Mouse (Mus musculus): ENCODE data around the gene Utp3. TPM values are rescaled to one million over a fixed set of nuclear protein-coding genes. Genes with fewer than 3 reads are reported as not detected.
A peak's percentile ranks its signal among the peaks of the same experiment; 100 is the strongest.

The Utp3 gene
- polyA plus RNA-seq, 1 experiment from 2014 or later, result 87.5 TPM

GRCm38 (mm10) chr5:88558991-88559390, 4.7 kb downstream of the Utp3 start:
- H3K9me3 ChIP-seq, result no peaks in the 10 kb centered on the region
- DNase-seq (ENCODE audit: low spot score), result no peak
- H3K4me1 ChIP-seq, result peaks cover 14% of the 10 kb centered on the region
- H3K4me3 ChIP-seq, result no peak overlapping the region
- peaks cover 28% of the 10 kb centered on the region for H3K36me3 ChIP-seq (replicated peaks)
- WGBS, result 30% methylated on average over 1 of the region's 1 CpGs
- H3K27me3 ChIP-seq (replicated peaks; ENCODE audit: low read depth, poor library complexity, severe bottlenecking), result no peaks in the 10 kb centered on the region
- H3K27ac ChIP-seq (replicated peaks), result no peak overlapping the region

- WGBS, result 82% methylated on average over 9 of the region's 9 CpGs
- Histone ChIP-seq H3K36me3 (replicated peaks) (peaks cover 17% of the 10 kb centered on the region), H3K27me3 (replicated peaks; ENCODE audit: low read depth, poor library complexity, severe bottlenecking) (no peaks in the 10 kb centered on the region), H3K9me3 (no peaks in the 10 kb centered on the region), H3K4me1 (peaks cover 8% of the 10 kb centered on the region), H3K4me3 (no peak overlapping the region), H3K27ac (replicated peaks) (no peak overlapping the region)
- no peak for DNase-seq (ENCODE audit: low spot score)
Observed at GRCm38 (mm10) chr5:88561080-88561814, 7.0 kb downstream of the Utp3 start.

- H3K9me3 ChIP-seq, result no peaks in the 10 kb centered on the region
- 66% methylated on average over 8 of the region's 8 CpGs for WGBS
- H3K36me3 ChIP-seq (replicated peaks), result peaks cover 1% of the 10 kb centered on the region; the same call in 1 of the 2 replicates
- no peak for DNase-seq (ENCODE audit: low spot score)
- no peaks in the 10 kb centered on the region for H3K27me3 ChIP-seq (replicated peaks; ENCODE audit: low read depth, poor library complexity, severe bottlenecking)
- peaks cover 14% of the 10 kb centered on the region for H3K4me1 ChIP-seq
- H3K4me3 ChIP-seq, result no peak overlapping the region
- H3K27ac ChIP-seq (replicated peaks), result no peak overlapping the region
Observed at GRCm38 (mm10) chr5:88562863-88563780, 8.9 kb downstream of the Utp3 start.

GRCm38 (mm10) chr5:88564501-88565147, 10.4 kb downstream of the Utp3 start, which contains the start of gene Rufy3:
Rufy3 (plus strand) TSS chr5:88565040.
- under 1% methylated on average over 71 of the region's 71 CpGs for WGBS
- peak; percentile 87 for DNase-seq (ENCODE audit: low spot score)
- Histone ChIP-seq H3K4me3 (peak within 1 kb of the TSS; percentile 96), H3K27ac (replicated peaks) (peak within 1 kb of the TSS; percentile 92), H3K27me3 (replicated peaks; ENCODE audit: low read depth, poor library complexity, severe bottlenecking) (no peaks in the 10 kb centered on the region), H3K4me1 (peaks cover 14% of the 10 kb centered on the region), H3K36me3 (replicated peaks) (peaks cover 12% of the 10 kb centered on the region), H3K9me3 (no peaks in the 10 kb centered on the region)

GRCm38 (mm10) chr5:88565148-88566033, 11.1 kb downstream of the Utp3 start:
- Histone ChIP-seq H3K27me3 (replicated peaks; ENCODE audit: low read depth, poor library complexity, severe bottlenecking) (no peaks in the 10 kb centered on the region), H3K9me3 (no peaks in the 10 kb centered on the region), H3K27ac (replicated peaks) (peak overlapping the region; percentile 92), H3K4me1 (peaks cover 14% of the 10 kb centered on the region), H3K36me3 (replicated peaks) (peaks cover 19% of the 10 kb centered on the region), H3K4me3 (peak overlapping the region; percentile 96)
- peak; percentile 70 for DNase-seq (ENCODE audit: low spot score)
- 1% methylated on average over 119 of the region's 119 CpGs for WGBS

- Histone ChIP-seq H3K36me3 (replicated peaks) (peaks cover 27% of the 10 kb centered on the region), H3K9me3 (no peaks in the 10 kb centered on the region), H3K4me1 (peaks cover 14% of the 10 kb centered on the region), H3K4me3 (peak overlapping the region; percentile 96), H3K27me3 (replicated peaks; ENCODE audit: low read depth, poor library complexity, severe bottlenecking) (no peaks in the 10 kb centered on the region), H3K27ac (replicated peaks) (peak overlapping the region; percentile 92)
- DNase-seq (ENCODE audit: low spot score), result no peak
- 6% methylated on average over 14 of the region's 14 CpGs for WGBS
Observed at GRCm38 (mm10) chr5:88566034-88566841, 12.0 kb downstream of the Utp3 start.

GRCm38 (mm10) chr5:88569541-88569940, 15.3 kb downstream of the Utp3 start:
- no peak for DNase-seq (ENCODE audit: low spot score)
- H3K27me3 ChIP-seq (replicated peaks; ENCODE audit: low read depth, poor library complexity, severe bottlenecking), result no peaks in the 10 kb centered on the region
- 74% methylated on average over 3 of the region's 3 CpGs for WGBS
- no peak overlapping the region for H3K27ac ChIP-seq (replicated peaks)
- peaks cover 14% of the 10 kb centered on the region for H3K4me1 ChIP-seq
- H3K9me3 ChIP-seq, result no peaks in the 10 kb centered on the region
- H3K4me3 ChIP-seq, result no peak overlapping the region
- peaks cover 34% of the 10 kb centered on the region for H3K36me3 ChIP-seq (replicated peaks)

- H3K4me3 ChIP-seq, result no peak overlapping the region
- no peaks in the 10 kb centered on the region for H3K27me3 ChIP-seq (replicated peaks; ENCODE audit: low read depth, poor library complexity, severe bottlenecking)
- no peaks in the 10 kb centered on the region for H3K9me3 ChIP-seq
- peaks cover 20% of the 10 kb centered on the region for H3K36me3 ChIP-seq (replicated peaks)
- DNase-seq (ENCODE audit: low spot score), result no peak
- WGBS, result 88% methylated on average over 3 of the region's 3 CpGs
- H3K4me1 ChIP-seq, result peaks cover 17% of the 10 kb centered on the region
- no peak overlapping the region for H3K27ac ChIP-seq (replicated peaks)
Observed at GRCm38 (mm10) chr5:88574829-88575228, 20.6 kb downstream of the Utp3 start.

- Histone ChIP-seq H3K4me3 (no peak overlapping the region), H3K27ac (replicated peaks) (no peak overlapping the region), H3K27me3 (replicated peaks; ENCODE audit: low read depth, poor library complexity, severe bottlenecking) (no peaks in the 10 kb centered on the region), H3K36me3 (replicated peaks) (peaks cover 11% of the 10 kb centered on the region), H3K4me1 (peaks cover 17% of the 10 kb centered on the region), H3K9me3 (no peaks in the 10 kb centered on the region)
- 72% methylated on average over 3 of the region's 3 CpGs for WGBS
- DNase-seq (ENCODE audit: low spot score), result no peak
Observed at GRCm38 (mm10) chr5:88575506-88576338, 21.5 kb downstream of the Utp3 start.

- WGBS, result 86% methylated on average over 10 of the region's 10 CpGs
- H3K27ac ChIP-seq (replicated peaks), result no peak overlapping the region
Observed at GRCm38 (mm10) chr5:88580681-88581080, 26.4 kb downstream of the Utp3 start.

More at GRCm38 (mm10) chr5:88580681-88581080, 26.4 kb downstream of the Utp3 start:
- no peak overlapping the region for H3K4me3 ChIP-seq
- no peak for DNase-seq (ENCODE audit: low spot score)
- peaks cover 5% of the 10 kb centered on the region; the same call in 1 of the 2 replicates for H3K36me3 ChIP-seq (replicated peaks)
- H3K9me3 ChIP-seq, result no peaks in the 10 kb centered on the region
- H3K27me3 ChIP-seq (replicated peaks; ENCODE audit: low read depth, poor library complexity, severe bottlenecking), result no peaks in the 10 kb centered on the region
- H3K4me1 ChIP-seq, result peaks cover 38% of the 10 kb centered on the region

All from embryonic facial prominence, embryonic 10.5 days (tissue).